Mouse (Mus musculus): ENCODE data around the gene Csdc2. TPM values are rescaled to one million over a fixed set of nuclear protein-coding genes. Genes with fewer than 3 reads are reported as not detected.
A peak's percentile ranks its signal among the peaks of the same experiment; 100 is the strongest.

Csdc2 gene
- polyA plus RNA-seq, 1 experiment from 2014 or later: 5.5 TPM

GRCm38 (mm10) chr15:81917201-81917600, 19.4 kb upstream of the Csdc2 start:
- Histone ChIP-seq H3K9ac (replicated peaks; ENCODE audit: low read length) (no peak overlapping the region), H3K36me3 (replicated peaks; ENCODE audit: control insufficient read depth, insufficient read depth, low read depth, low read length) (peaks cover 7% of the 10 kb centered on the region), H3K27ac (replicated peaks; ENCODE audit: low read depth, low read length) (no peak overlapping the region), H3K4me3 (ENCODE audit: low read depth, low read length) (no peak overlapping the region), H3K4me2 (ENCODE audit: low read depth, low read length) (no peak overlapping the region), H3K27me3 (ENCODE audit: control insufficient read depth, insufficient read depth, low read length) (no peaks in the 10 kb centered on the region), H3K9me3 (replicated peaks; ENCODE audit: control insufficient read depth, low read length) (no peaks in the 10 kb centered on the region), H3K4me1 (ENCODE audit: control insufficient read depth, insufficient read depth, low read length) (no peaks in the 10 kb centered on the region)
- WGBS: 95% methylated on average over 12 of the region's 12 CpGs
- ATAC-seq (replicated peaks; ENCODE audit: insufficient number of reproducible peaks, low FRiP score, low TSS enrichment, low read depth) (no peak), DNase-seq (ENCODE audit: low spot score) (no peak)

DNA sequence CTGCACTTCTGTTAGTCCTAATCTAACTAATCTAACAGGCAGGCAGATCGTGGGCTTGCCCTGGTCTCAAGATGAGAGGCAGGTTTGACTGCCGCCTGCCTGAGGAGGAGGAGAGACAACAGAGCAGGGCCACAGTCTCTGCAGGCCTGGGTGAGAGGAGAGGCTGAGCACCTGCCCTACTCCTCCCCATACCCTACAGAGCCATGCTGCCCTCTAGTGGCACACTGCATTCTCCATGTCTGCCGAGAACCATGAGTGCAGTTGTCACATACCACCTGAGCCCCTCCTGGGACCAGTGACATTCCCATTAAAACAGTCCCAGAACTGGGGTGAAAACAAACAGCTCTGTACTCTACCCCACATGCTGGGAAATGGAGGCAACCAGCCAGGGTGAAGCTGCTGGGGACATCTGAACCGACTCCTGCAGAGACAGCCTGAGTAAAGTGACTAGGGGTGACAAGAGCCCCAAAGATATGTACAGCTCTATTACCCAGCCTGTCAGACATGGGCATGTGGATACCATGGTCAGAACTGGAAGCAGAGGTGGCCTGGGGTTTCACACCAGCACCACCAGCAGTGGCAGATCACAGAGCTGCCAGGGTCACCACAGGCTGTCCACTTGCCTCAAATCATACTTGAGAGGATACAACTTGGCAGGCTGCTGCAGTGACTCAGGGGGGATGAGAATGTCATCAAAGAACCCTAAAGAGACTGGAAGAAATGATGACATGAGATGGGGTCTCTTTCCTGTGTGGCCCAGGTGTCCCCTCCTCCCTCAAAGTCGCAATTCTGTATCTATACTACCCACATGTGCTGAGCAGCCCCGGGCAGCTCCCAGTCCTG, 18.7 kb upstream of the Csdc2 start:
- Histone ChIP-seq H3K4me1 (ENCODE audit: control insufficient read depth, insufficient read depth, low read length) (no peaks in the 10 kb centered on the region), H3K27me3 (ENCODE audit: control insufficient read depth, insufficient read depth, low read length) (no peaks in the 10 kb centered on the region), H3K4me3 (ENCODE audit: low read depth, low read length) (no peak overlapping the region), H3K27ac (replicated peaks; ENCODE audit: low read depth, low read length) (no peak overlapping the region), H3K4me2 (ENCODE audit: low read depth, low read length) (no peak overlapping the region), H3K9ac (replicated peaks; ENCODE audit: low read length) (no peak overlapping the region), H3K36me3 (replicated peaks; ENCODE audit: control insufficient read depth, insufficient read depth, low read depth, low read length) (peaks cover 7% of the 10 kb centered on the region), H3K9me3 (replicated peaks; ENCODE audit: control insufficient read depth, low read length) (no peaks in the 10 kb centered on the region)
- DNase-seq (ENCODE audit: low spot score) (peak; percentile 69), ATAC-seq (replicated peaks; ENCODE audit: insufficient number of reproducible peaks, low FRiP score, low TSS enrichment, low read depth) (0 out of 2 replicates have a peak, but pooled peaks have one; percentile 66)
- WGBS: 64% methylated on average over 6 of the region's 6 CpGs

- H3K27ac ChIP-seq (replicated peaks; ENCODE audit: low read depth, low read length): no peak overlapping the region
- H3K9me3 ChIP-seq (replicated peaks; ENCODE audit: control insufficient read depth, low read length): no peaks in the 10 kb centered on the region
- H3K4me3 ChIP-seq (ENCODE audit: low read depth, low read length): no peak overlapping the region
- DNase-seq (ENCODE audit: low spot score) (no peak), ATAC-seq (replicated peaks; ENCODE audit: insufficient number of reproducible peaks, low FRiP score, low TSS enrichment, low read depth) (no peak)
- no peak overlapping the region for H3K4me2 ChIP-seq (ENCODE audit: low read depth, low read length)
- 75% methylated on average over 5 of the region's 5 CpGs for WGBS
- no peaks in the 10 kb centered on the region for H3K27me3 ChIP-seq (ENCODE audit: control insufficient read depth, insufficient read depth, low read length)
- peaks cover 4% of the 10 kb centered on the region for H3K36me3 ChIP-seq (replicated peaks; ENCODE audit: control insufficient read depth, insufficient read depth, low read depth, low read length)
- H3K9ac ChIP-seq (replicated peaks; ENCODE audit: low read length): no peak overlapping the region
- no peaks in the 10 kb centered on the region for H3K4me1 ChIP-seq (ENCODE audit: control insufficient read depth, insufficient read depth, low read length)
Observed at GRCm38 (mm10) chr15:81919062-81919461, 17.5 kb upstream of the Csdc2 start.

GRCm38 (mm10) chr15:81920546-81921217, 15.9 kb upstream of the Csdc2 start:
- H3K27ac ChIP-seq (replicated peaks; ENCODE audit: low read depth, low read length): no peak overlapping the region
- 82% methylated on average over 10 of the region's 10 CpGs for WGBS
- no peaks in the 10 kb centered on the region; the same call in 1 of the 2 replicates for H3K36me3 ChIP-seq (replicated peaks; ENCODE audit: control insufficient read depth, insufficient read depth, low read depth, low read length)
- DNase-seq (ENCODE audit: low spot score) (no peak), ATAC-seq (replicated peaks; ENCODE audit: insufficient number of reproducible peaks, low FRiP score, low TSS enrichment, low read depth) (no peak)
- H3K4me1 ChIP-seq (ENCODE audit: control insufficient read depth, insufficient read depth, low read length): peaks cover 3% of the 10 kb centered on the region; the same call in 1 of the 2 replicates
- H3K9ac ChIP-seq (replicated peaks; ENCODE audit: low read length): no peak overlapping the region
- no peaks in the 10 kb centered on the region for H3K9me3 ChIP-seq (replicated peaks; ENCODE audit: control insufficient read depth, low read length)
- H3K4me2 ChIP-seq (ENCODE audit: low read depth, low read length): no peak overlapping the region
- H3K4me3 ChIP-seq (ENCODE audit: low read depth, low read length): no peak overlapping the region
- H3K27me3 ChIP-seq (ENCODE audit: control insufficient read depth, insufficient read depth, low read length): no peaks in the 10 kb centered on the region

DNA sequence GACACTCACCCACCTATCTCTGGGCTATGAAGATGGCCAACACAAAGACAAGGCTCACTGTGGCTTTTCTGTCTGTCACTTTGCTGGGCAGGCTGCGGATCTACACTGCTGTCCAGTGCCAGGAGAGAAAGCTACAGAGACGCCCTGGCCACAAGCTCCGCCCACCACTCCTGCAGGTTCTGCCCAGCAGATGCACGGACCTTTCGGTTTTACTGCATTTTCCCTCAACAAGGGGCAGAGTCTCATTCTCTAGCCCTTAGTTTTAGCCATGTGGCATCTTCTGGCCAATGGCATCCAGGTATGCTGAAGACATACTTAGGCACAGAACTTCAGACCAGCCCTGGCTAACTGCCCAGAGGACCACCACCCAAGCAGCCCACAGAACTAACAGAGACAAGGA, 15.3 kb upstream of the Csdc2 start:
- no peak overlapping the region for H3K27ac ChIP-seq (replicated peaks; ENCODE audit: low read depth, low read length)
- no peaks in the 10 kb centered on the region for H3K9me3 ChIP-seq (replicated peaks; ENCODE audit: control insufficient read depth, low read length)
- H3K4me3 ChIP-seq (ENCODE audit: low read depth, low read length): no peak overlapping the region
- no peak overlapping the region for H3K4me2 ChIP-seq (ENCODE audit: low read depth, low read length)
- no peak for DNase-seq (ENCODE audit: low spot score)
- peaks cover 3% of the 10 kb centered on the region; the same call in 1 of the 2 replicates for H3K4me1 ChIP-seq (ENCODE audit: control insufficient read depth, insufficient read depth, low read length)
- H3K9ac ChIP-seq (replicated peaks; ENCODE audit: low read length): no peak overlapping the region
- no peaks in the 10 kb centered on the region for H3K27me3 ChIP-seq (ENCODE audit: control insufficient read depth, insufficient read depth, low read length)
- H3K36me3 ChIP-seq (replicated peaks; ENCODE audit: control insufficient read depth, insufficient read depth, low read depth, low read length): no peaks in the 10 kb centered on the region
- ATAC-seq (replicated peaks; ENCODE audit: insufficient number of reproducible peaks, low FRiP score, low TSS enrichment, low read depth): no peak
- WGBS: 76% methylated on average over 5 of the region's 5 CpGs

- H3K36me3 ChIP-seq (replicated peaks; ENCODE audit: control insufficient read depth, insufficient read depth, low read depth, low read length): no peaks in the 10 kb centered on the region
- peak overlapping the region; percentile 96 for H3K4me2 ChIP-seq (ENCODE audit: low read depth, low read length)
- H3K27me3 ChIP-seq (ENCODE audit: control insufficient read depth, insufficient read depth, low read length): no peaks in the 10 kb centered on the region
- H3K4me1 ChIP-seq (ENCODE audit: control insufficient read depth, insufficient read depth, low read length): peaks cover 3% of the 10 kb centered on the region; the same call in 1 of the 2 replicates
- no peak for ATAC-seq (replicated peaks; ENCODE audit: insufficient number of reproducible peaks, low FRiP score, low TSS enrichment, low read depth)
- WGBS: 85% methylated on average over 11 of the region's 11 CpGs
- H3K9ac ChIP-seq (replicated peaks; ENCODE audit: low read length): no peak overlapping the region
- H3K9me3 ChIP-seq (replicated peaks; ENCODE audit: control insufficient read depth, low read length): no peaks in the 10 kb centered on the region
- no peak overlapping the region for H3K27ac ChIP-seq (replicated peaks; ENCODE audit: low read depth, low read length)
- H3K4me3 ChIP-seq (ENCODE audit: low read depth, low read length): peak overlapping the region; percentile 63
- no peak for DNase-seq (ENCODE audit: low spot score)
Observed at GRCm38 (mm10) chr15:81924933-81925332, 11.6 kb upstream of the Csdc2 start.

GRCm38 (mm10) chr15:81925760-81926445, 10.7 kb upstream of the Csdc2 start, which contains the start of gene Polr3h:
Gene Polr3h, minus strand, starts transcription at chr15:81926240.
- peak; percentile 92 for ATAC-seq (replicated peaks; ENCODE audit: insufficient number of reproducible peaks, low FRiP score, low TSS enrichment, low read depth)
- H3K27me3 ChIP-seq (ENCODE audit: control insufficient read depth, insufficient read depth, low read length): no peaks in the 10 kb centered on the region
- peak within 1 kb of the TSS; percentile 96 for H3K4me2 ChIP-seq (ENCODE audit: low read depth, low read length)
- peak within 1 kb of the TSS; percentile 65 for H3K9ac ChIP-seq (replicated peaks; ENCODE audit: low read length)
- no peak within 1 kb of the TSS for H3K27ac ChIP-seq (replicated peaks; ENCODE audit: low read depth, low read length)
- H3K4me1 ChIP-seq (ENCODE audit: control insufficient read depth, insufficient read depth, low read length): peaks cover 3% of the 10 kb centered on the region; the same call in 1 of the 2 replicates
- H3K4me3 ChIP-seq (ENCODE audit: low read depth, low read length): peak within 1 kb of the TSS; percentile 63
- peak; percentile 99 for DNase-seq (ENCODE audit: low spot score)
- no peaks in the 10 kb centered on the region for H3K9me3 ChIP-seq (replicated peaks; ENCODE audit: control insufficient read depth, low read length)
- WGBS: under 1% methylated on average over 53 of the region's 54 CpGs
- H3K36me3 ChIP-seq (replicated peaks; ENCODE audit: control insufficient read depth, insufficient read depth, low read depth, low read length): no peaks in the 10 kb centered on the region
